Mouse (Mus musculus) E14TG2a.4 (cell line): ENCODE measurements at regions not wholly inside any gene's neighbourhood (a gene's known extent, or its start where the extent isn't known, plus 50 kb on each side); places are given as distances from the start of the nearest gene placed in this dataset.

Experiments
- CTCF ChIP-seq: conservative IDR thresholded peaks from 2 replicates; pipeline ENCODE4 v1.5.1; 2014; ENCODE audit warnings: low read length
- NANOG ChIP-seq: IDR thresholded peaks from 2 replicates; pipeline ENCODE4 v1.6.1; 2014; ENCODE audit warnings: borderline replicate concordance, low read length, mixed read lengths
- POU5F1 ChIP-seq: IDR thresholded peaks from 2 replicates; pipeline ENCODE4 v1.6.1; 2014; ENCODE audit warnings: low read length, borderline replicate concordance

GRCm38 (mm10) chr10:26152586-26152985 is 73.7 kb upstream of the Tmem200a start:
- no peak for TF ChIP-seq CTCF
- no peak for TF ChIP-seq POU5F1
- no peak for TF ChIP-seq NANOG
